Mouse (Mus musculus) C2C12 (cell line): ENCODE results near the gene Cks1brt.

Experiments
- CTCF ChIP-seq: IDR thresholded peaks from one replicate; pipeline ENCODE4 v1.5.1; 2011; ENCODE audit not compliant: control insufficient read depth, insufficient read depth, insufficient read length
- MAX ChIP-seq: IDR thresholded peaks from one replicate; pipeline ENCODE4 v1.6.1; 2011; ENCODE audit warnings: mild to moderate bottlenecking, control low read depth
- MYOD1 ChIP-seq: IDR thresholded peaks from one replicate; pipeline ENCODE4 v1.6.1; 2011; ENCODE audit warnings: low read depth; ENCODE audit not compliant: control insufficient read depth, insufficient read length
- MYOG ChIP-seq: IDR thresholded peaks from one replicate; pipeline ENCODE4 v1.6.1; 2011; ENCODE audit not compliant: control insufficient read depth, insufficient read length; ENCODE audit errors: extremely low read depth
- USF1 ChIP-seq: IDR thresholded peaks from one replicate; pipeline ENCODE4 v1.6.1; 2011; ENCODE audit warnings: low read depth, mild to moderate bottlenecking, control low read depth, moderate library complexity

DNA sequence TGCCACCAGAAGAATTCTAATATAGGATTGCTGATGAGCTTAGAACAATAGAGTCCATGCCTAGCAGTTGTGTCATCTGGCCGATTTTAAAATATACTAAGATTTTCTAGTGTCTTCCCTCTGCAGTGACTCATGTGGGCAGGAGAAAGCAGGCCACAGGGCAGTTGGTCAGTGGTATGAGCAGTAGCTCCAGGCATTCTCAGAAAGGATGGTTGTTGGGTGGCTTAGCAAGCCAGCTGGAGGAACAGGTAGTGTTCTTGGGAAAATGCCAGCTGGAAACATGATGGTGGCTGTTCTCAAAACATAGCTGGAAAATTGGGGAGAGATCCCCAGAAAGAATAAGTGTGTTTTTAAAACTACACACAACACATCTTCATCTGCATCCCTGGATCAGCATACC, 40.6 kb downstream of the Cks1brt start:
- no peak for TF ChIP-seq CTCF
- no peak for TF ChIP-seq MAX
- TF ChIP-seq MYOD1, result no peak
- TF ChIP-seq MYOG, result no peak
- no peak for TF ChIP-seq USF1
